ENCODE assay signal across 7 mouse cellular contexts in genomic region chr1:59763781-59764251, GRCm38 (mm10). TPM values are rescaled to one million over a fixed set of nuclear protein-coding genes. Genes with fewer than 3 reads are reported as not detected.
DNase-seq lines count a peak whose midpoint lies in the region; ATAC-seq and TF ChIP-seq lines count a peak whose summit lies in the region.

No protein-coding gene starts in this region.

- ATAC-seq in G1E (ENCODE audit: extremely low read depth, insufficient number of reproducible peaks, low FRiP score, poor library complexity, severe bottlenecking), result no peak
- peak; percentile 80 for ATAC-seq in forebrain, embryonic 11.5 days (replicated peaks; ENCODE audit: low FRiP score)
- peak; percentile 63 for ATAC-seq in heart, postnatal 0 days (ENCODE audit: insufficient read depth, low read depth)

- peak; percentile 55 for DNase-seq in G1E (ENCODE audit: low spot score)
- peak; percentile 63 for DNase-seq in adrenal gland, postnatal 25 days
- no peak for DNase-seq in forebrain, embryonic 11.5 days (ENCODE audit: low spot score)
- no peak for DNase-seq in heart, postnatal 0 days (ENCODE audit: low spot score)
- DNase-seq in layer of hippocampus, adult 2 months (ENCODE audit: low spot score in 2 of 2), result peak in 1 of 2 experiments; percentile 38
- peak; percentile 61 for DNase-seq in lung, postnatal 36 days
- DNase-seq in spleen, postnatal 10 days (ENCODE audit: low spot score in 2 of 2), result peak; percentile 46 to 54

- under 1% methylated on average over 53 of the region's 55 CpGs for WGBS in forebrain, embryonic 11.5 days
- under 1% methylated on average over 54 of the region's 55 CpGs for WGBS in heart, postnatal 0 days

- no peak for TF ChIP-seq CTCF in G1E (IDR thresholded peaks at IDR 0.05; ENCODE audit: low read depth, low read length)
- no peak for TF ChIP-seq CTCF in heart, postnatal 0 days (IDR thresholded peaks at IDR 0.05; ENCODE audit: low read depth)
- TF ChIP-seq CTCF in layer of hippocampus, adult 2 months (conservative IDR thresholded peaks at IDR 0.05), result no peak

- H3K9ac ChIP-seq in forebrain, embryonic 11.5 days (ENCODE audit: low read length), result peak overlapping the region; percentile 96
- H3K9ac ChIP-seq in heart, postnatal 0 days (replicated peaks; ENCODE audit: low read depth, low read length), result peak overlapping the region; percentile 96

- H3K4me2 ChIP-seq in forebrain, embryonic 11.5 days (ENCODE audit: low read depth, low read length, severe bottlenecking), result peak overlapping the region; percentile 80
- peak overlapping the region; percentile 77 for H3K4me2 ChIP-seq in heart, postnatal 0 days (ENCODE audit: low read depth, low read length)

- H3K9me3 ChIP-seq in G1E (replicated peaks), result no peaks in the 10 kb centered on the region
- no peaks in the 10 kb centered on the region for H3K9me3 ChIP-seq in forebrain, embryonic 11.5 days (ENCODE audit: control insufficient read depth, low read length)
- no peaks in the 10 kb centered on the region for H3K9me3 ChIP-seq in heart, postnatal 0 days (replicated peaks; ENCODE audit: control insufficient read depth, low read length)

- peak overlapping the region; percentile 97 for H3K27ac ChIP-seq in forebrain, embryonic 11.5 days (ENCODE audit: low read depth, low read length)
- peak overlapping the region; percentile 97 for H3K27ac ChIP-seq in heart, postnatal 0 days (ENCODE audit: low read depth)
- H3K27ac ChIP-seq in layer of hippocampus, adult 2 months, result peak overlapping the region; percentile 97

- peak overlapping the region; percentile 80 for H3K4me3 ChIP-seq in G1E (ENCODE audit: low read depth, low read length)
- peak overlapping the region; percentile 98 for H3K4me3 ChIP-seq in forebrain, embryonic 11.5 days (ENCODE audit: low read depth, low read length)
- peak overlapping the region; percentile 89 for H3K4me3 ChIP-seq in heart, postnatal 0 days (ENCODE audit: low read depth, low read length)
- H3K4me3 ChIP-seq in layer of hippocampus, adult 2 months, result peak overlapping the region; percentile 94

- no peaks in the 10 kb centered on the region for H3K27me3 ChIP-seq in G1E (ENCODE audit: insufficient read depth, low read length)
- no peaks in the 10 kb centered on the region for H3K27me3 ChIP-seq in forebrain, embryonic 11.5 days (ENCODE audit: control insufficient read depth, insufficient read depth, low read length)
- no peaks in the 10 kb centered on the region for H3K27me3 ChIP-seq in heart, postnatal 0 days (ENCODE audit: control insufficient read depth, insufficient read depth, low read length)

- peaks cover 36% of the 10 kb centered on the region for H3K4me1 ChIP-seq in G1E (ENCODE audit: insufficient read depth, low read depth, low read length)
- H3K4me1 ChIP-seq in forebrain, embryonic 11.5 days (replicated peaks; ENCODE audit: control insufficient read depth, insufficient read depth, low read length), result no peaks in the 10 kb centered on the region; the same call in 1 of the 2 replicates
- H3K4me1 ChIP-seq in heart, postnatal 0 days (ENCODE audit: control insufficient read depth, insufficient read depth), result peaks cover 14% of the 10 kb centered on the region

- peaks cover 2% of the 10 kb centered on the region for H3K36me3 ChIP-seq in G1E (replicated peaks)
- no peaks in the 10 kb centered on the region for H3K36me3 ChIP-seq in forebrain, embryonic 11.5 days (ENCODE audit: control insufficient read depth, insufficient read depth, low read length)
- H3K36me3 ChIP-seq in heart, postnatal 0 days (replicated peaks; ENCODE audit: control insufficient read depth, insufficient read depth, low read length), result no peaks in the 10 kb centered on the region

- no peak for TF ChIP-seq EP300 in heart, postnatal 0 days (IDR thresholded peaks at IDR 0.05; ENCODE audit: low read depth)

RNA-seq across cellular contexts. Expression of gene Bmpr2, which starts 0.6 kb away (rescaled TPM):
- total RNA-seq in G1E (2014; fragmentation: Nextera tagmentation) (103 and 112 TPM in 2 replicates), G1E (2017) (54.1 and 59.9 TPM in 2 replicates)
- polyA plus RNA-seq in G1E (2012), result 3.0 and 3.4 TPM in 2 replicates
- total RNA-seq in adrenal gland, postnatal 25 days (2021), result 70.5 and 79.4 TPM in 2 replicates
- polyA plus RNA-seq in forebrain, embryonic 11.5 days (2014; fragmentation: Nextera tagmentation; extraction: Ambion mirVana), result 11.7 and 12.3 TPM in 2 replicates
- 30.5 and 38.5 TPM in 2 replicates for total RNA-seq in heart, postnatal 0 days (2014; rRNA removed; ENCODE audit: low replicate concordance)
- polyA plus RNA-seq in heart, postnatal 0 days (2015; fragmentation: Nextera tagmentation; extraction: Ambion mirVana), result 5.3 and 6.1 TPM in 2 replicates
- total RNA-seq in layer of hippocampus, adult 2 months (2021), result 10 to 100 TPM; 90.3 to 91.2 TPM

Comparison
In these comparisons a context has a peak if more than half of its experiments do, and no peak if none do; other contexts are left out.
1. DNase-seq: peak in G1E (single experiment), adrenal gland, postnatal 25 days (single experiment), lung, postnatal 36 days (single experiment) and spleen, postnatal 10 days (2 of 2); none in forebrain, embryonic 11.5 days (single experiment) and heart, postnatal 0 days (single experiment).
2. Peak in every context shown above with its lines, with median percentiles within 50 percentile points of each other: H3K4me3 ChIP-seq and H3K27ac ChIP-seq.